Comparison of ENCODE assay signal across 16 mouse cellular contexts in genomic region chr13:93854966-93855562, GRCm38 (mm10).
DNase-seq lines count a peak whose midpoint lies in the region; ATAC-seq and TF ChIP-seq lines count a peak whose summit lies in the region.
"Had no signal": no experiment of that assay in that cellular context is flagged by ENCODE, and none has a peak within 500 bp of the region (broad histone marks: within the 10 kb centered on the region; RNA-seq: fewer than 3 reads in every experiment).

No protein-coding gene starts in this region.

- H3K9ac ChIP-seq in heart, embryonic 14.5 days (ENCODE audit: low read length) = no peak overlapping the region
- no peak overlapping the region for H3K9ac ChIP-seq in heart, embryonic 11.5 days (ENCODE audit: low read depth, low read length)
- no peak overlapping the region for H3K9ac ChIP-seq in midbrain, embryonic 14.5 days (replicated peaks; ENCODE audit: low read length)
- H3K9ac ChIP-seq: liver, embryonic 15.5 days; neural tube, embryonic 15.5 days had no signal

- 76% methylated on average over 3 of the region's 3 CpGs for WGBS in heart, embryonic 14.5 days
- 72% methylated on average over 3 of the region's 3 CpGs for WGBS in heart, embryonic 11.5 days (ENCODE audit: insufficient replicate concordance)
- 95% methylated on average over 3 of the region's 3 CpGs for WGBS in limb, embryonic 10.5 days
- 86% methylated on average over 3 of the region's 3 CpGs for WGBS in midbrain, embryonic 14.5 days

- 0 out of 2 replicates have a peak overlapping the region, but pooled peaks have one; percentile 60 for H3K4me2 ChIP-seq in heart, embryonic 14.5 days (ENCODE audit: low read length)
- no peak overlapping the region for H3K4me2 ChIP-seq in heart, embryonic 11.5 days
- H3K4me2 ChIP-seq in midbrain, embryonic 14.5 days (ENCODE audit: low read length) = no peak overlapping the region
- H3K4me2 ChIP-seq: midbrain, embryonic 11.5 days had no signal

- TF ChIP-seq CTCF in layer of hippocampus, adult 2 months (conservative IDR thresholded peaks at IDR 0.05) = no peak

- peaks cover 5 to 20% of the 10 kb centered on the region in 2 experiments for H3K4me1 ChIP-seq in heart, embryonic 14.5 days (ENCODE audit: control insufficient read depth in 2 of 2, insufficient read depth in 2 of 2, low read length in 2 of 2)
- peaks cover 3% of the 10 kb centered on the region; the same call in 1 of the 2 replicates for H3K4me1 ChIP-seq in heart, embryonic 11.5 days (ENCODE audit: control insufficient read depth, insufficient read depth, low read length)
- peaks cover 40% of the 10 kb centered on the region for H3K4me1 ChIP-seq in limb, embryonic 10.5 days
- H3K4me1 ChIP-seq in midbrain, embryonic 14.5 days (ENCODE audit: control insufficient read depth, insufficient read depth, low read length) = peaks cover 5% of the 10 kb centered on the region; the same call in 1 of the 2 replicates
- H3K4me1 ChIP-seq: liver, embryonic 15.5 days; neural tube, embryonic 15.5 days had no signal

- no peaks in the 10 kb centered on the region for H3K36me3 ChIP-seq in heart, embryonic 14.5 days (ENCODE audit: control insufficient read depth, insufficient read depth, low read length)
- H3K36me3 ChIP-seq in heart, embryonic 11.5 days (ENCODE audit: control insufficient read depth, insufficient read depth, low read length) = no peaks in the 10 kb centered on the region
- no peaks in the 10 kb centered on the region for H3K36me3 ChIP-seq in limb, embryonic 10.5 days
- H3K36me3 ChIP-seq in midbrain, embryonic 14.5 days (ENCODE audit: control insufficient read depth, insufficient read depth, low read length) = no peaks in the 10 kb centered on the region
- H3K36me3 ChIP-seq: embryonic facial prominence, embryonic 10.5 days; hindbrain, embryonic 10.5 days; liver, embryonic 15.5 days; neural tube, embryonic 15.5 days had no signal

- no peak overlapping the region for H3K27ac ChIP-seq in heart, embryonic 14.5 days (replicated peaks in 1 of 2; ENCODE audit: control insufficient read depth in 1 of 2, insufficient read depth in 1 of 2, low read depth in 2 of 2, low read length in 2 of 2)
- no peak overlapping the region for H3K27ac ChIP-seq in heart, embryonic 11.5 days (ENCODE audit: low read depth, low read length)
- H3K27ac ChIP-seq in layer of hippocampus, adult 2 months = peak overlapping the region; percentile 73
- H3K27ac ChIP-seq in limb, embryonic 10.5 days = peak overlapping the region; percentile 51; the same call in 1 of the 2 replicates
- H3K27ac ChIP-seq in midbrain, embryonic 14.5 days (replicated peaks; ENCODE audit: low read depth, low read length) = no peak overlapping the region
- H3K27ac ChIP-seq: embryonic facial prominence, embryonic 10.5 days; heart, adult 2 months; hindbrain, embryonic 10.5 days; hindbrain, postnatal 0 days; liver, embryonic 15.5 days; neural tube, embryonic 15.5 days had no signal

- ATAC-seq in heart, embryonic 14.5 days (ENCODE audit: insufficient number of reproducible peaks, insufficient read depth, low FRiP score, low read depth) = no peak
- ATAC-seq in heart, embryonic 11.5 days (replicated peaks; ENCODE audit: insufficient number of reproducible peaks, low FRiP score, low TSS enrichment) = no peak
- ATAC-seq in midbrain, embryonic 14.5 days (ENCODE audit: low FRiP score, low TSS enrichment) = no peak
- ATAC-seq: hindbrain, postnatal 0 days had no signal

- no peaks in the 10 kb centered on the region for H3K9me3 ChIP-seq in heart, embryonic 14.5 days (ENCODE audit: control insufficient read depth, low read length)
- H3K9me3 ChIP-seq in heart, embryonic 11.5 days (replicated peaks; ENCODE audit: control insufficient read depth, low read length) = no peaks in the 10 kb centered on the region
- H3K9me3 ChIP-seq in limb, embryonic 10.5 days (replicated peaks) = no peaks in the 10 kb centered on the region
- H3K9me3 ChIP-seq in midbrain, embryonic 14.5 days (ENCODE audit: control insufficient read depth, low read length) = no peaks in the 10 kb centered on the region
- H3K9me3 ChIP-seq: embryonic facial prominence, embryonic 10.5 days; hindbrain, embryonic 10.5 days; liver, embryonic 15.5 days; neural tube, embryonic 15.5 days had no signal

- no peaks in the 10 kb centered on the region for H3K27me3 ChIP-seq in heart, embryonic 14.5 days (ENCODE audit: control insufficient read depth, insufficient read depth, low read length)
- H3K27me3 ChIP-seq in heart, embryonic 11.5 days (ENCODE audit: control insufficient read depth, insufficient read depth, low read length) = no peaks in the 10 kb centered on the region
- H3K27me3 ChIP-seq in limb, embryonic 10.5 days (ENCODE audit: low read depth, poor library complexity, severe bottlenecking) = no peaks in the 10 kb centered on the region
- no peaks in the 10 kb centered on the region for H3K27me3 ChIP-seq in midbrain, embryonic 14.5 days (ENCODE audit: control insufficient read depth, insufficient read depth, low read length)
- H3K27me3 ChIP-seq: liver, embryonic 15.5 days; neural tube, embryonic 15.5 days had no signal

- DNase-seq in layer of hippocampus, adult 2 months (ENCODE audit: low spot score in 2 of 2) = no peak
- no peak for DNase-seq in layer of hippocampus, adult 9-11 months
- peak; percentile 15 for DNase-seq in brain, adult 2 months (ENCODE audit: low read depth, low spot score)
- DNase-seq in limb, embryonic 10.5 days (ENCODE audit: low spot score) = no peak
- DNase-seq in midbrain, embryonic 14.5 days = no peak
- DNase-seq: cerebellum, adult 11-12 months; right cerebral cortex, adult 18-20 months had no signal

- H3K4me3 ChIP-seq in heart, embryonic 14.5 days (ENCODE audit: control insufficient read depth in 1 of 2, insufficient read depth in 1 of 2, low read depth in 1 of 2, low read length in 2 of 2) = no peak overlapping the region
- no peak overlapping the region for H3K4me3 ChIP-seq in heart, embryonic 11.5 days (ENCODE audit: low read depth, low read length)
- H3K4me3 ChIP-seq in layer of hippocampus, adult 2 months = no peak overlapping the region
- H3K4me3 ChIP-seq in limb, embryonic 10.5 days = no peak overlapping the region
- no peak overlapping the region for H3K4me3 ChIP-seq in midbrain, embryonic 14.5 days (replicated peaks; ENCODE audit: low read depth, low read length)
- H3K4me3 ChIP-seq: embryonic facial prominence, embryonic 10.5 days; heart, adult 2 months; hindbrain, embryonic 10.5 days; liver, embryonic 15.5 days; neural tube, embryonic 15.5 days had no signal

Comparison
In these comparisons a context has a peak if more than half of its experiments do, and no peak if none do; other contexts are left out.
1. H3K27ac ChIP-seq: peak in layer of hippocampus, adult 2 months (single experiment) and limb, embryonic 10.5 days (single experiment); none in heart, embryonic 14.5 days (0 of 2), heart, embryonic 11.5 days (single experiment) and midbrain, embryonic 14.5 days (single experiment).